Mouse (Mus musculus) adrenal gland, adult 8-10 months (tissue): Measurements from ENCODE around the gene Abhd11. TPM values are rescaled to one million over a fixed set of nuclear protein-coding genes. Genes with fewer than 3 reads are reported as not detected.
"Not testable (repeated sequence)": the region's sequence is repeated elsewhere in the genome, so short reads cannot be mapped to it uniquely, and the experiment has no call there.

Experiments used
- DNase-seq: peaks from one replicate; pipeline ENCODE4 v3.0.0; 2022
- total RNA-seq, 4 experiments: library from RNA; stranded (reverse); gene quantifications; 2 replicates each; pipeline ENCODE4 v1.2.4; 2022

Gene Abhd11
- total RNA-seq: 10 to 100 TPM; 52.4 to 65.4 (median 55.9) TPM

DNA sequence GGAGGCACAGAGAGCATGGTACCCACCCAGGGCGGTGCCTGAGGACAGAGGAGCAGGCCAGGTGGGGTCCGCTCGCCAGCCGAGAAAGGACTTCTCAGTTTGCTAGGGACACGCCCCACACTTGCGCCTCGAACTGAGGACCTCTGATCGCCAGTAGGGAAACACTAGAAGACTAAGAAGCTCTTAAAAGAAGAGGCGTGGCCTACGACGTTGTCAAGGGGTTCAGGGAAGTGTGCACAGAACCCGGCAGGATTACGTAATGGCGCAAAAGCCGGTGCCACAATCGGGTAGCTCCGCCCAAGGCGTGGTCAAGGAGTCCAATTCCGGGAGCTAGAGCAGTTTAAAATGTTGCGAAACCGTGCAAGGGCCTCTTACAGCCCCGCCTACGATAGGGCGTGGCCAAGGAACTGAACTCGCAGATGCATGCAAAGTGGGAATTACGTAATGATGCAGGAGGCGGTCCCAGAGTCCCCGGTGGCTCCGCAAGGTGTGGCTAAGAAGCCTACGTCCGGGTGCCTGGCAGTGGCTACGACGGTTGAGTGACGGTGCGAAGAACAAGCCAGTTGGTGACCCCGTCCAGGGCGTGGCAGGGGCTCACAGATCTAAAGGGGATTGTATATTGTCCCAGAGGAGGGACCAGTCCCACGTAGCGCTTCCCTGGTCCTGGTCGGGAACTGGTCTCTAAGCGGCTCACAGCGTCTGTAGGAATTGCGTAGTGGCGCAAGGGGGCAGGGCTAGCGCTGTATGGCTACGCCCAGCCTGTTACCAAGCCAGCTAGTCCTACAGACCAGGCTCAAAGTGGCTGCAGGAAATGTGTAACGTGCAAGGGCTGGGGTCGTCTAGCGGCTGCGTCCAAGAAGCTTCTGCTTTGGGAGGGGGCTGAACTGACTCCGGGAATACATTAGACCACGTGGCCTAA, at the start of gene Abhd11:
Abhd11 (plus strand) TSS at position 482 of the 919 bp plus-strand sequence.
- peak; percentile 99 for DNase-seq

- no peak for DNase-seq
These were observed 48.5 kb upstream of the Abhd11 start for GRCm38 (mm10) chr5:134960430-134960829.

DNA sequence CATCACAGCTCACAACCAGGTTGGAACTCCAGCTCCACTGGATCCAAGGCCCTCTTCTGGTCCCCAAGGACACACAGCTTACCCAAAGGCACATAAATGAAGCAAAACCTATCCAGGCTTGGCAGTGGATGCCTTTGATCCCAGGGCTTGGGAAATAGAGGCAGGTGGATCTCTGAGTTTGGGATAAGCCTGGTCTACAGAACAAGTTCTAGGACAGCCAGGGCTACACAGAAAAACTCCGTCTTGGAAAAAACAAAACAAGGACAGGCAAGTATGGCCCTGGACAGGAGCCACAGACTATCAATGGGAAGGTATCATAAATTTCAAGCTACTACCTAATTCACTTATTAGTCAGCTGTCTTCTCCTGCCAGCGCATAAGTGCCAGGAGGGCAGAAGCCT, 47.4 kb upstream of the Abhd11 start:
- no peak for DNase-seq

GRCm38 (mm10) chr5:134963546-134963945, 45.4 kb upstream of the Abhd11 start:
- DNase-seq: no peak

DNA sequence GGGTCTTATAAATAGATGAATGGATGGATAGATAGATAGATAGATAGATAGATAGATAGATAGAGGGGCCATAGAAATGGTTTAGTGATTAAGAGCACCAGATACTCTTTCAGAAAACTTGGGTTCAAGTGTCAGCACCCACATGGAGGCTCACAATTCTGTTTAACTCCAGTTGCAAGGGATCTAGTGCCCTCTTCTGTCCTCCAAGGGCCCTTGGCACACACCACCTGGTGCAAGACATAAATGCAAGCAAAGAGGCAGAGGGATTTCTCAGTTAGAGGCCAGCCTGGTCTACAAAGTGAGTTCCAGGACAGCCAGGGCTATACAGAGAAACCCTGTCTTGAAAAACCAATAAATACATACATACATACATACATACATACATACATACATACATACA, 44.3 kb upstream of the Abhd11 start:
- not testable (repeated sequence) for DNase-seq

GRCm38 (mm10) chr5:134965473-134965851, 43.5 kb upstream of the Abhd11 start:
- peak; percentile 52 for DNase-seq

DNA sequence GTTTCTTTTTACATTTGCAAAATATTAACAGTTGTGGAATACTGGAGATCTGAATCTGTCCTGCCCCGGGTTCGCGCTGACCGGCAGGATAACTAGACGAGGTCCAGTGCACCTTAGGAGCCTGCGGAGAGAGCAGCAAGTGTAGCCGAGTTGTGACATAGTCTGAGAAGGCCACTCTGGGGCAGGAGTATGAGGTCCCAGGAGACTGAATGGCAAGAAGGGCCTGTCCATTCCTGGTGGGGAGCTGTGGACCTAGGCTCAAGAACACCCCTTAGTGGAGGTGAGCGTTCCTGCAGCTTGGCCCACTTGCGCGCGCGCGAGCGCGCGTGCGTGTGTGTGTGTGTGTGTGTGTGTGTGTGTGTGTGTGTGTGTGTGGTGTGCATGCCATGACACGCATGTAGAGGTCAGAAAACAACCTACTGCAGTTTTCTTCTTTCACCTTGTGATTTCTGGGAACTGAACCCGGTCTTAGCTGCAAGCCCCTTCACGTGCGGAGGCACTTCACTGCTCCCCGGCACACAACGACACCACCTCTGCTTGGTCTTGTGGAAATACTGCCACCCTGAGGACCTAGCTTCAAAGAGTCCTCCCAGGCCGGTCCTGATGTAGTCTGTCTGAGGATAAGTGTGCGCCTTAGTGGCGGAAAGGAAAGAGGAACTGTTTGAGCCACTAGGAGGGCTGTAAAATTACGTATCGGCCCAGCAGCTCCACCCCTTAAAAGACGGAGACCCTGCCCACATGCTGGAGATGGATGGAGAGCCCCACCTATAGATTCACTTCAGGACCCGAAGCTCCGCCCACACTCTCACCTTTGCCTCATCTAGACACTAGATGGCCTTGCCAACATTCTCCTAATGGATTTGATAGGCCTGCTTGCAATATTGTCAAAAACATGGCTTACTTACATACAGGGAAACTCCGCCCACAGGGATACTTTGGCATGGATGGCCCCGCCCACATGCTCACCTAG, 42.8 kb upstream of the Abhd11 start:
- peak; percentile 38 for DNase-seq

DNA sequence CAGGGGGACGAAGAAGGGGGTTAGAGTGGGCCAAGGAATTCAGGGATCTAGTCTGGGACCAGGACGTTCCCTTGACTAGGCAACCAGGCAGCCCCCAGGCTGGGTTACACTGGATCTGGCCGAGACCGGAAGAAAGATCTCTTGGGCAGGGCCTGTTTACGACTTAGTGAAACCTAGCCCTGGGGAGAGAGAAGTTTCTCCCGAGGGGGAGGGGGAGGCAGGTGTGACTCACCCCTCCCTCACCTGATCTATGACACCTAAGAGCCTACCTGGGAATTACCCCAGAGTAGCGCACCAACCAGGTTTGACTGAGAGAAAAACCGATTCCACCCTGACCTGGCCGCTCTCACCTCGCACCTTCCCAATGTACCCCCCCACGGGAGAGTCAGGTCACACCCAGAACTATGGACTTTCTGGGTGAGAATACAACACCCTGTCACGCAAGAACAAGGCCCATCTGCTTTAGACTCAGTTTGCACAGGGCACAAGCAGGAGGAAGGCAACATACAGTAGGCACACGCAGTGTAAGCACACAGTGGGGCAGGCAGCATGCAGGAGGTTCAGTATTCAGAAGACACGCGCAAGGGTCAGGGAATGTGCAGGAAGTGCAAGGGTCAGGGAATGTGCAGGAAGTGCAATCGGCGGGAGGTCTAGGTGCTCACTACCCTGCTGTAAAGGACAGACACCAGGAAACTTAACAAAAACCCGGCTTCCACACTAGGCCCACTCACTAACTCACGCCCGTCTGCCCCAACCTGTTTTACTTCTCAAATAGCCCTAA, 41.6 kb upstream of the Abhd11 start:
- no peak for DNase-seq

DNA sequence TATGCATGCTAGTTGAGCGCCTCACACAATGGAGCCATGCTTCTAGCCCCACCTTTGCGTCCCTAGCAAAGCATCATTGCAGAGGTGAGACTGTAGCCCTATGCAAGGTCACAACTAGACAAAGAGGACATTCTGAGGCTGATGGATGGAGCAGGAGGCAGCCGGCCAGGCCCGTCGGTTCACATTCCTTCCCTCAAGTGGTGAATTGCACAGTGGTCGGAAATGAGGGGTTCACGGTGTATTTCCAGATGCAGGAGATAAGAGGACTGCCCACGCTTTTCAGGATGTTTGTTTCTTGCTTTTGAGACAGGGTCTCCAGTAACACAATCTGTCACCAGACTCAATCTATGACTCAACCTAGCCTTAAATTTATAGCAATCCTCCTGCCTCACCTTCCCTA, 38.3 kb upstream of the Abhd11 start:
- DNase-seq: no peak

GRCm38 (mm10) chr5:134973081-134973480, 35.9 kb upstream of the Abhd11 start:
- DNase-seq: no peak

GRCm38 (mm10) chr5:134973526-134973925, 35.4 kb upstream of the Abhd11 start:
- no peak for DNase-seq

GRCm38 (mm10) chr5:134974294-134974693, 34.7 kb upstream of the Abhd11 start:
- no peak for DNase-seq

GRCm38 (mm10) chr5:134974921-134975320, 34.0 kb upstream of the Abhd11 start:
- no peak for DNase-seq

DNA sequence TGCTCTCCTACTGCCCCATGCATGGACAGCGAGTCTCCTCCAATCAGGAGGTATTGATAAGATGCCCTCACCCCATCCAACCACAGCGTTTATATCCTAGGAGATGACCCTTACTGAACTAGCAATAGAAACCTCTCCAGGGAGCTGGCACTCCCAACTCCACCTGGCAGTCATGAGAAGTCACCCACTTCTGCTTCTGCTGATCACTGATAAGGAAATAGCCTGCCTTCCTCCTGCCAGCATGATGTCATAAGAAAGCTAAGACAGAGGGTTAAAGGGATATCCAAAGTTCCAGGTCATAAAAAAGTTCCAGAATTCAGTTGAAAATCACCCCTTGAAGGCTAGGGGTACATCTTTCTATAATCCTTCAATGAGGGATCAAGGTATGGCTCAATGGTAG, 32.8 kb upstream of the Abhd11 start:
- no peak for DNase-seq

DNA sequence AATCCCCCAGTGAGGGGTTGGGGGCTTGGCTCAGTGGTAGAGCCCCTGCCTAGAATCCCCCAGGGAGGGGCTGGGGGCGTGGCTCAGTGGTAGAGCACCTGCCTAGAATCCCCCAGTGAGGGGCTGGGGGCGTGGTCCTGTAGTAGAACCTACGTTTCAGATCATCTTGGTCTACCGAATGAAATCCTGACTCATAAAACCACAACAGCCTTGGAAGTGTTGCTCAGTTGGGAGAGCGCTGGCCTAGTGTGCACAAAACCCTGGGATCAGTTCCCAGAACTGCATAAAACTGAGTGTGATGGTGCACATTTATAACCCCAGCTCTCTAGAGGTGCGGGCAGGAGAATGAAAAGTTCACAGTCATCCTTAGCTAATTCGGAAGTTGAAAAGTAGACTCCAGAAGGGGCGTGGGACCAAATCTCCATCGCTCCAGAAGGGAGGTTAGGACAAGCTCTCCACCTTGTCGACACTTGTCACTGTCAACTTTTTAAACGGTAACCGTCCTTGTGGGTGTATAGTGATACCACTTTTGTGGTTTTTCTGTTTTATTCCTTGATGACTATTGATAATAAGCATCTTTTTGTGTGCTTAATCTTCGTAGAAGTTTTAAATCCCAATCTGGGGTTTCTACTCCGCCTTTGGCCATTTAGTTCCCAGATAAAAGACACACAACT, 32.2 kb upstream of the Abhd11 start:
- no peak for DNase-seq

- no peak for DNase-seq
These were observed 31.1 kb upstream of the Abhd11 start for GRCm38 (mm10) chr5:134977837-134978236.

GRCm38 (mm10) chr5:134981149-134981548, 27.8 kb upstream of the Abhd11 start:
- DNase-seq: no peak

DNA sequence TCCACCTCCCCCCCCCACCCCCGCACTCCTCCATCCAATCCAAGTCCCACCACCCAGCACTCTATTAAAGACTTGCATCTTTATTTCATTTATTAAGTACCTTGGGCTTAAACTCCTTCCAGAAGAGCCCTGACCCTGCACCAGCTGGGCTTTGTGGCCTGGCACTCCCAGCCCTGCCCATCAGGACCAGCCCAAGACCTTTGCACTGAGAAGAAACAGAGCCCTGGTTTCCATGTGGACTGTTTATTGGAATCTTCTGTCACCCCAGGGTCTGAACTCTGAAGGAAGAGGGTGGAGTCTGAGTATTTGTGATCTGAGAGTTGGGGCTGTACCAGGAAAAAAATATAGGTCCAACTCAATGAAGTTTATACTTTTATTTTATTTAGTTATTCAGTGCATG, 25.8 kb upstream of the Abhd11 start:
- no peak for DNase-seq

DNA sequence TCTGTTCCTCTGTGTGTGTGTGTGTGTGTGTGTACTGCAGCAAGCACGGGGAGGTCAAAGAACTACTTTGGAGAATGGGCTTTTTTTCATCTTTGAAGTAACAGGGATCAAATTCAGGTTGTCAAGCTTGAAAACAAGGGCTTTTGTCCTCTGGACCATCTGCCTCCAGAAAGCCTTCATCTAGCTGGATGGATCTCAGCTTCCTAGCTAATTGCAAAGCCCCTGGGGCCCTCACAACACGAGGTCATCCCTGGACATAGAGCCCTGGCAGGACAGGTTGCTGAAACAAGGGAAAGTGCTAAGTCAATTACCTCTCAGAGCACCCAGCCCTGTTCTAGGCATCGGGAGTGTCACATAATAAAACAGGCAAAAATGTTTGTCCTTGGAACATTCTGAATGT, 25.2 kb upstream of the Abhd11 start:
- no peak for DNase-seq

DNA sequence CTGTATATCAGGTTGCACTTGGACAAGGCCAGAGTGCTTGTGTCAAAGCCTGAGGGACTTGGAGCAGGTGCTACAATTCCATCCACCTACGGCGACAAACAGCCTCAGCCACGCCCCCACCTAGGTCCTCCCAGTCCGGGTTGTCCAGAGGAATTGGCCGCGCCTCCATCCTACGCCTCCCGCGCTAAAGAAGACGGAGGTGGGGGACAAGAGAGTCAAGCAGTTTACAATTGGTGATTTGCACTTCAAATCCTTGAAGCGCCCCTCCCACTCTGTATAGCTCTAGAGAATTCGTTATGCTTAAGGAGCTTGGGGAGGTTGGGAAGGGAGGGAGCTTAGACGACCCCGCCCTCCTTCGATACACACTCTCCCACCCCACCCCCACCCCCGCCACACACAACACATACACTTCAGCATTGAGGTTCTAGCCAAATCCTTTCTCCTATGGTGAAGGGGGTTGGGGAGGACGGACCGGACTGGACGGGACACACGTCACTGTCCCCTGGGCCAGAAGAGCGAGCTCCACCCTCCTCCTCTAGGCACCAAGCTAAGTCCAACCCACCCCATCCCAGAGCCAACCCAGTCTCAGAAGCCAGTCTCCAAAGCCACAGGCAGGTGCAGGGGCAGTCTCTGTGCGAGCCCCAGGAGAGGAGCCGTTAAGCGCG, 23.2 kb upstream of the Abhd11 start, which contains the start of gene Cldn3:
Cldn3 (plus strand) TSS at position 582 of the 665 bp plus-strand sequence.
- DNase-seq: no peak
